Mouse (Mus musculus) megakaryocyte, embryonic 14.5 days (primary cell): Measurements from ENCODE around the gene Gm10234.

Experiments used
- FLI1 ChIP-seq: IDR thresholded peaks from 2 replicates; pipeline ENCODE4 v1.6.1; 2012; ENCODE audit warnings: low read length, inconsistent platforms, mixed read lengths
- GATA1 ChIP-seq: IDR thresholded peaks from 3 replicates; pipeline ENCODE4 v1.6.1; 2012; ENCODE audit warnings: mixed read lengths, low read length, inconsistent platforms, borderline replicate concordance

GRCm38 (mm10) chr6:95331191-95331590 lies 9.3 kb downstream of the Gm10234 start:
- TF ChIP-seq GATA1 (no peak), FLI1 (no peak)
